Mouse (Mus musculus) olfactory bulb, adult 2 months (tissue): ENCODE measurements around the gene Slit3. TPM values are rescaled to one million over a fixed set of nuclear protein-coding genes. Genes with fewer than 3 reads are reported as not detected.

Source experiments
- H3K27ac ChIP-seq: fragments of 200-500 bp; 2 replicates; pipeline ENCODE4 v1.5.1; 2012; ENCODE audit warnings: low read depth, low read length; ENCODE audit not compliant: insufficient read depth
- H3K4me1 ChIP-seq: fragments of 200-500 bp; 2 replicates; pipeline ENCODE4 v1.6.1; 2012; ENCODE audit warnings: low read length; ENCODE audit not compliant: control insufficient read depth, insufficient read depth
- H3K4me3 ChIP-seq: fragments of 200-500 bp; 2 replicates; pipeline ENCODE4 v1.5.1; 2012; ENCODE audit warnings: mild to moderate bottlenecking, low read depth, low read length, moderate library complexity; ENCODE audit not compliant: insufficient read depth
- CTCF ChIP-seq: fragments of 200-500 bp; IDR thresholded peaks from 2 replicates; pipeline ENCODE4 v1.5.1; 2012; ENCODE audit warnings: low read depth, mild to moderate bottlenecking, low read length, moderate library complexity; ENCODE audit not compliant: insufficient read depth
- POLR2A ChIP-seq: fragments of 200-500 bp; IDR thresholded peaks from 2 replicates; pipeline ENCODE4 v1.6.1; 2012; ENCODE audit warnings: mild to moderate bottlenecking, low read depth, low read length, moderate library complexity; ENCODE audit not compliant: insufficient read depth
- WGBS: fragments of 180-500 bp; shearing (Covaris S2); methylation state at CpG from one replicate; pipeline ENCODE4 v1.1.7; 2018; 5-methylcytosine and 5-hydroxymethylcytosine counted together
- polyA plus RNA-seq: library from polyadenylated mRNA; stranded (reverse); fragments of >200 nt; gene quantifications from 2 replicates; pipeline ENCODE4 v1.2.4, GENCODE M21; 2012; ENCODE audit warnings: low replicate concordance; ENCODE audit not compliant: missing spikeins, insufficient read depth, insufficient read length

The Slit3 gene
- polyA plus RNA-seq, 1 experiment: not detected

DNA sequence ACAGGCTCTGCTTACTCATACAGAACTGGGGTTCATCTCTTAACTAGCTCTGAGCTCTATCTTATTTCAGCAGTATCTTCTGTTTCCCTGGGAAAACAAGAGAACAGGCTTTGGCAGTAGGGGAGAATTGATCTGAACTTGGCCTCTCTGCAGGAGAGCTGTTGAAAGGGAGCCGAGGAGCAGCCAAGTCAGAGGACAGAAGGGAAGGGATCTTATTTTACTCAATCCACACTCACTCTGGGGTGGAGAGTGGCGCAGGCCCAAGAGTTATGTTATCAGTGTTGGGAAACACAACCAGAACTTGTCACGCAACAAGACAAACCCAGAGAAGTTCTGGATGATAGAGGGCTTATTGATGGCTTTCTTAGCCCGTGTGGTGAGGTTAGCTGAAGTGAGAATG, 130.9 kb downstream of the Slit3 start:
- WGBS: 92% methylated on average over 4 of the region's 4 CpGs
- Histone ChIP-seq H3K27ac (no peak overlapping the region), H3K4me1 (no peaks in the 10 kb centered on the region; the same call in none of the 2 replicates), H3K4me3 (no peak overlapping the region)
- TF ChIP-seq CTCF (no peak), POLR2A (no peak)

DNA sequence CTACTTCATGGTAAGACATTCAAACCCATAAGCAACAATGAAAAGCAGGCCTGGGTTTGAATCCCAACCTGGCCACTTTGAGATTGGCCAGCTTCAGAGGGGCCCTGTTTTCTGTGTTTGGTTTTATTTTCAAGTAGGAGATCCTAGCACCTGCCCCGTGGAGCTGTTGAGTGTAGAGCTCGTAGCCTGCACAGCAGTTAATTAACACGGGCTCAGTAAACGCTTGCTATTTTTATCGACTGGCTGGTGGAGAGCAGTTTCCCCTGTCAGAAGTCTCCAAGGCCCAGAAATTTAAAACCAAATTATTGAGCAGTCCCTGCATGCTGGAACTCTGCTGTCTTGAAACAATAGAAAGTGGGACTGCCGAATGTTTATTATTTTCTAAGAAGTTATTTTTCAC, 136.3 kb downstream of the Slit3 start:
- Histone ChIP-seq H3K4me3 (no peak overlapping the region), H3K27ac (peak overlapping the region; percentile 35; the same call in 1 of the 2 replicates), H3K4me1 (peaks cover 13% of the 10 kb centered on the region)
- WGBS: 18% methylated on average over 6 of the region's 6 CpGs
- no peak for TF ChIP-seq POLR2A
- no peak for TF ChIP-seq CTCF

DNA sequence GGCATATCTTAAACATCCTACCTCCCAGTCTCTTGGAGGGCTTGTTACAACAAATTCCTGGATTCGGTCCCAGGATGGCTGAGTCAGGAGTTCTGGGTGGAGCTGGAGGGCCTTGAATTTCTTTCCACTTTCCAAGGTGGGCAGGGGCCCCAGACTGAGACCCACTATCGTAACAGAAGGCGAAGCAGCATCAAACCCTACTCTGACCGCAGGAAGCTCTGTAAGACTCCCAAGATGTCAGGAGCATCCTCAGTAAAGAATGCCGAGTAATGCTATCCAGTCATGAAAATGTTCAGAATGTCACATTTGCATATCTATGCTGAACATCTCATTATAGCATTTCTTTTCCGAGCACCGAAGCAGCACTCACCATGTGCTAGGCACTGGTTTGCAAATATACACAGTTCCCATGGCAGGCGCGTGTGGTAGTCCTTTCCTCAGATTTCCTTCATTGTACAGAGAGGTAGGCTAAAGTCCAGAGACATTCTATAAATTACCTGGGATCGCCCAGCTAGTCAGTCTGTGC, 140.6 kb downstream of the Slit3 start:
- Histone ChIP-seq H3K4me1 (peaks cover 16% of the 10 kb centered on the region), H3K27ac (no peak overlapping the region), H3K4me3 (no peak overlapping the region)
- TF ChIP-seq CTCF: no peak
- no peak for TF ChIP-seq POLR2A
- WGBS: 83% methylated on average over 10 of the region's 10 CpGs

DNA sequence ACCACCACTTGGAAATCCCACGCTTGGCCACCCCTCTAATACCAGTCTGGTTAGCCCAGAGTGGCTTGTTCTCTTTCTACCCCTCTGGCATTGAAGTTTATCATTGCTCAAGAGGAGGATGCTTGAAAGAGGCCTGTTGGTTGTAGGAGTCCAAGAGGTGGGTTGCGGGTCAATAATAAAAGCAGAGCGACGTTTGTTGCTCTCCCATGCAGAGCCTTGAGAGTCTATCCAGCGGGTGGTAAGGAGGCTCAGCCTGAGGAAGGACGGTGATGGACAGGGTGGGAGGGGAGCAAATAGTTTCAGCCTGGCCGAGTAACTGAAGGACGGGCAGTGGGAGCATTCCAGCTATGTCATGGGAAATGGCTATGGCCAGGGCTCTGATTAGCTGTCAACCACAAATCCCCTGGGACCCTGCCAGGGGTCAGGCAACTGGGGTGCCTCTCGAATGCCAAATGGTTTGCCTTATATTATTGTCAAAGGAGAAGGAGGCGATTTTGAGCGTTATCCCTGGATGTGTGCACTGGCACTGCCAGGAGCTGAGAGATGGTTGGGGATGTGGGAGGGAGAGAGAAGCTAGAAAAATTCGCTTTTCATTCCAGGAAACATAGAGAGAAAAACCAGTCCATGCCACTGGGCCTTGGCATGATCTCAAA, 141.4 kb downstream of the Slit3 start:
- H3K27ac ChIP-seq: no peak overlapping the region
- TF ChIP-seq CTCF (no peak), POLR2A (no peak)
- 68% methylated on average over 12 of the region's 12 CpGs for WGBS
- peaks cover 16% of the 10 kb centered on the region for H3K4me1 ChIP-seq
- H3K4me3 ChIP-seq: no peak overlapping the region

DNA sequence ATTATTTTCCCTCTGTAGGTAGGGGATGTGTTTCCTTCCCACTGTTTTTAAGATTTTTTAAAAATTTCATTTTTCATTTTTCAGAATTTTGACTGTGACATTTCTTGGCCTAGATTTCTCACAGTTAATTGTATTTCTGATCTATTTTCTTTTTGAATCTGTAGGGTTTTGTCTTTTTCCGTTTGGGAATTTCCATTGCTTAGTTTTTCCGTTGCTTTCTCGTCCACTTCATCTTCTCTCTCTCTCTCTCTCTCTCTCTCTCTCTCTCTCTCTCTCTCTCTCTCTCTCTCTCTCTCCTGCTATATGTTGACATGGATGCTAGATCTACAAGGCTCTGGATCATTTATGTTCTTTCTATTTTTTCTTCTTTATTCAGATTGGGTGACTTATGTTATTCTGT, 143.7 kb downstream of the Slit3 start:
- Histone ChIP-seq H3K4me3 (no peak overlapping the region), H3K27ac (no peak overlapping the region), H3K4me1 (peaks cover 4% of the 10 kb centered on the region; the same call in 1 of the 2 replicates)
- 87% methylated on average over 3 of the region's 3 CpGs for WGBS
- no peak for TF ChIP-seq POLR2A
- TF ChIP-seq CTCF: no peak

DNA sequence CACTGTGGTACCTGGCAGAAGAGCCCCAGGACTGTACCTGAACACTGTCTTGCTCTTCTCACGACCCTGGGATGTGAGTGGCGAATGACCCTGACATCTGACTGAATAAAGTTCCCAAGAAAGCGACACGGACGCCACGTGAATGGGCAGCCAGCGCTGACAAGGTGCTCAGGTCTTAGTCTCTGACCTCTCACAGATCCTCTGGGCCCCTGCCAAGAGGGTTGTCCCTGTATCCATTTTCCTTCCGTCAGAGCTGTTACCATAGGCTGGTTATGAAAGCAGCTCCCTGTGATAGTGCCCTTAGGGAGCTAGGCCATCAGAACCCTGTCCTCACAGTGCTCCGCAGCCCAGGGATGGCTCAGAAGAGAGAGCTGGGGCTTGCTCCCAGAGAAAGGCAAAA, 149.4 kb downstream of the Slit3 start:
- Histone ChIP-seq H3K4me1 (peaks cover 21% of the 10 kb centered on the region), H3K27ac (0 out of 2 replicates have a peak overlapping the region, but pooled peaks have one; percentile 46), H3K4me3 (no peak overlapping the region)
- WGBS: 93% methylated on average over 9 of the region's 9 CpGs
- no peak for TF ChIP-seq CTCF
- TF ChIP-seq POLR2A: no peak

DNA sequence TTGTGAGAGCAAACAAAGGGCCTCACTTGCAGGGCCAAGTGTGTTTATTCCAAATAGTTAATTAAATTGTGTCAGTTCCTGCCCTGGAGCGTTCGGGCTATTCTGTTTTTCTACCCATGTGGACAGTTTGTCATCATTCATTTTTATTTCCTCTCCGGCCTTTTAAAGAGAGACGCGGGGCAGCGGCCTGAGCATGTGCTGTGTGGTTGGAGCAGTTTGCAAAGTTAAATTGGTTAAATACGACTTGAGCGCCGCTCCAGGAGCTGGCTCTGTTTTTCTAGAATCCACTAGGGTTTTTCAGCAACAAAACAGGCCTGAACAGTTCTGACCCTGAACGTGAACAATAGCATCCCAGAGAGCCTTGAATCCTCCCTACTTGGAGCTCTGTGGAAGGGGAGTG, 152.4 kb downstream of the Slit3 start:
- no peak for TF ChIP-seq POLR2A
- TF ChIP-seq CTCF: no peak
- H3K4me1 ChIP-seq: peaks cover 32% of the 10 kb centered on the region
- no peak overlapping the region for H3K27ac ChIP-seq
- WGBS: 61% methylated on average over 10 of the region's 10 CpGs
- no peak overlapping the region for H3K4me3 ChIP-seq

DNA sequence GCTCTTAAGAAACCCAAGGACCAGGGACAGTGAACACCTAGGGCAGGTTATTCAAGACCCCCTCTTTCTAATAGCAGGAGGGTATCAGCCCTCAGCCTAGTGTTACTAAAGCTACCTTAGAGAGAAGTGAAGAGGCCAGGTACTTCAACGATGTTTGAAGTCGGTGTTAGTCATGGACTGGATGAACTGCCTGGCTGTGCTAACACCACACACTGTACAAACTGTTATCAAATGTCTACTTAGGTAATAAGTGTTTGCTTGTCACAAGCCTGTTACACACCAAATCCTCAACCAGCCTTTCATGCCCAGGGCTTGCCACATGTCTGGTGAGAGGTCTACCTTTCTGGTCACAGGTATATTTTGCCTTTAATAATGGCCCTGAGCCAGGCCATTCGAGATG, 153.0 kb downstream of the Slit3 start:
- 90% methylated on average over 3 of the region's 3 CpGs for WGBS
- Histone ChIP-seq H3K4me1 (peaks cover 34% of the 10 kb centered on the region), H3K27ac (no peak overlapping the region), H3K4me3 (no peak overlapping the region)
- TF ChIP-seq POLR2A: no peak
- no peak for TF ChIP-seq CTCF

DNA sequence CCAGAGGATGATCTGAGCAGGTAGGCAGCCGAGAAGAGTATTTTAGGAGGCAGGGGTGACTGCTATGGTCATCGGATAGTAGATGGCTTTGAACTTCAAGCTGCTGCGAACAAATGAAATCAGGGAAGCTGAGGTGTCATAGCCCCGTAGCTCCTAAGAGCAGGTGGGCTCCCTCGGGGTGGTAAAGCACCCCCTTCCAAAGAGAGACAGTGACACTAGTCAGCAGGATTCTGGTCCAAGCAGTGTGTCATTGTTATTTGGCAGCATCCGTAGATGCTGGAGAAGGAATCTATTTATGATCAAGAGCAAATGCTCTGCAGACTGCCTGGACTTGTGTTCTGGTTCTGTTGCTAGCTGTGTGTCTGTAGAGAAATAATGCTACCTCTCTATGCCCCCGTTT, 154.3 kb downstream of the Slit3 start:
- peaks cover 33% of the 10 kb centered on the region for H3K4me1 ChIP-seq

DNA sequence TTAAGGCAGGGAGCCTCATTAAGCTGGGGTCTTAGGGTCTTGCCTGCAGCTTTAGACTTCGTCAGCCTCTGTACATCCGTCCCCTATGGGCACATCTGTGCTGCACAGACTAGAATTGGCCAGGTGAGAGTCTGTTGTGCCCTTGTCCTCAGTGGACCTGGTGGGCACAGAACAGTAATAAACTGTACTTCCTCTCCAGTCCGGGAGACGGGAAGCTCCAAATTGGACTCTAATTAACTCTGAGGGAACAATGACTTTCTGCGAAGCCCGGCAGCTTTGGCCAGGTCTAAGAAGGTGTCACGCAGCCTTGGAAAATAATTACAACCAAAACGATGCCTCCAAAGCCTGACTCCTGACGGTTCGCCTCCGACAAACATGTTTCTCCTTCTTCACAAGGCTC, 155.0 kb downstream of the Slit3 start:
- no peak overlapping the region for H3K4me3 ChIP-seq
- H3K27ac ChIP-seq: no peak overlapping the region
- TF ChIP-seq POLR2A (no peak), CTCF (no peak)
- WGBS: 71% methylated on average over 11 of the region's 11 CpGs
- peaks cover 26% of the 10 kb centered on the region for H3K4me1 ChIP-seq

More for the DNA sequence above, 154.3 kb downstream of the Slit3 start:
- Histone ChIP-seq H3K4me3 (no peak overlapping the region), H3K27ac (no peak overlapping the region)
- TF ChIP-seq POLR2A: no peak
- TF ChIP-seq CTCF: no peak
- 90% methylated on average over 7 of the region's 7 CpGs for WGBS
